Mouse (Mus musculus) liver, embryonic 14.5 days (tissue): Measurements from ENCODE around the gene Rnaseh2a.

Source experiments
- CTCF ChIP-seq: IDR thresholded peaks from 2 replicates; pipeline ENCODE4 v1.5.1; 2016; ENCODE audit warnings: antibody characterized with exemption, low read depth, control low read depth
- EP300 ChIP-seq: IDR thresholded peaks from 2 replicates; pipeline ENCODE4 v1.6.1; 2016; ENCODE audit warnings: antibody characterized with exemption, low read depth

GRCm38 (mm10) chr8:84970913-84971312 is 1.3 kb upstream of the Rnaseh2a start:
- TF ChIP-seq EP300 (peak; percentile 94), CTCF (no peak)
